Mouse (Mus musculus): ENCODE data around the gene Cfap61. TPM values are rescaled to one million over a fixed set of nuclear protein-coding genes. Genes with fewer than 3 reads are reported as not detected.
"Not testable (repeated sequence)": the region's sequence is repeated elsewhere in the genome, so short reads cannot be mapped to it uniquely, and the experiment has no call there.

Cfap61 gene
- polyA plus RNA-seq (2011; ENCODE audit: insufficient read length, low read depth, missing spikeins): 0.33 and 0.60 TPM in 2 replicates

- Histone ChIP-seq H3K4me1 (ENCODE audit: control insufficient read depth, insufficient read depth, low read length) (peaks cover 2% of the 10 kb centered on the region; the same call in 1 of the 2 replicates), H3K27ac (ENCODE audit: insufficient read depth, low read length) (no peak within 1 kb of the TSS), H3K4me3 (ENCODE audit: insufficient read depth, low read length) (peak within 1 kb of the TSS; percentile 85)
- TF ChIP-seq CTCF (IDR thresholded peaks at IDR 0.05; ENCODE audit: borderline replicate concordance, insufficient read depth, low read length) (no peak), POLR2A (IDR thresholded peaks at IDR 0.05; ENCODE audit: low read depth, low read length) (peak; percentile 75)
Observed at GRCm38 (mm10) chr2:145934339-145935231, at the start of gene Cfap61, which contains the start of gene Crnkl1. Gene Cfap61 (plus strand): TSS chr2:145934784. Gene Crnkl1 (minus strand): TSS chr2:145935014.

- TF ChIP-seq POLR2A (IDR thresholded peaks at IDR 0.05; ENCODE audit: low read depth, low read length) (no peak), CTCF (IDR thresholded peaks at IDR 0.05; ENCODE audit: borderline replicate concordance, insufficient read depth, low read length) (no peak)
- Histone ChIP-seq H3K4me1 (ENCODE audit: control insufficient read depth, insufficient read depth, low read length) (peaks cover 31% of the 10 kb centered on the region), H3K27ac (ENCODE audit: insufficient read depth, low read length) (peak overlapping the region; percentile 85), H3K4me3 (ENCODE audit: insufficient read depth, low read length) (no peak overlapping the region)
Observed at GRCm38 (mm10) chr2:145884913-145885785, 49.4 kb upstream of the Cfap61 start.

- Histone ChIP-seq H3K4me1 (ENCODE audit: control insufficient read depth, insufficient read depth, low read length) (peaks cover 28% of the 10 kb centered on the region), H3K27ac (ENCODE audit: insufficient read depth, low read length) (peak overlapping the region; percentile 96), H3K4me3 (ENCODE audit: insufficient read depth, low read length) (no peak overlapping the region)
- TF ChIP-seq POLR2A (IDR thresholded peaks at IDR 0.05; ENCODE audit: low read depth, low read length) (no peak), CTCF (IDR thresholded peaks at IDR 0.05; ENCODE audit: borderline replicate concordance, insufficient read depth, low read length) (peak; percentile 16; the same call in 1 of the 2 replicates)
Observed at GRCm38 (mm10) chr2:145887937-145888765, 46.4 kb upstream of the Cfap61 start.

GRCm38 (mm10) chr2:145888766-145889480 is 45.7 kb upstream of the Cfap61 start:
- TF ChIP-seq CTCF (IDR thresholded peaks at IDR 0.05; ENCODE audit: borderline replicate concordance, insufficient read depth, low read length) (no peak), POLR2A (IDR thresholded peaks at IDR 0.05; ENCODE audit: low read depth, low read length) (no peak)
- Histone ChIP-seq H3K4me1 (ENCODE audit: control insufficient read depth, insufficient read depth, low read length) (peaks cover 24% of the 10 kb centered on the region), H3K4me3 (ENCODE audit: insufficient read depth, low read length) (no peak overlapping the region), H3K27ac (ENCODE audit: insufficient read depth, low read length) (peak overlapping the region; percentile 96)

- no peak overlapping the region for H3K27ac ChIP-seq (ENCODE audit: insufficient read depth, low read length)
- H3K4me3 ChIP-seq (ENCODE audit: insufficient read depth, low read length): no peak overlapping the region
- TF ChIP-seq CTCF (IDR thresholded peaks at IDR 0.05; ENCODE audit: borderline replicate concordance, insufficient read depth, low read length) (no peak), POLR2A (IDR thresholded peaks at IDR 0.05; ENCODE audit: low read depth, low read length) (no peak)
- H3K4me1 ChIP-seq (ENCODE audit: control insufficient read depth, insufficient read depth, low read length): peaks cover 14% of the 10 kb centered on the region
Observed at GRCm38 (mm10) chr2:145890571-145890970, 44.0 kb upstream of the Cfap61 start.

- TF ChIP-seq CTCF (IDR thresholded peaks at IDR 0.05; ENCODE audit: borderline replicate concordance, insufficient read depth, low read length): no peak
- no peak for TF ChIP-seq POLR2A (IDR thresholded peaks at IDR 0.05; ENCODE audit: low read depth, low read length)
- H3K4me1 ChIP-seq (ENCODE audit: control insufficient read depth, insufficient read depth, low read length): peaks cover 5% of the 10 kb centered on the region
- no peak overlapping the region for H3K27ac ChIP-seq (ENCODE audit: insufficient read depth, low read length)
- no peak overlapping the region for H3K4me3 ChIP-seq (ENCODE audit: insufficient read depth, low read length)
Observed at GRCm38 (mm10) chr2:145893756-145894155, 40.8 kb upstream of the Cfap61 start.

- H3K27ac ChIP-seq (ENCODE audit: insufficient read depth, low read length): no peak overlapping the region
- TF ChIP-seq CTCF (IDR thresholded peaks at IDR 0.05; ENCODE audit: borderline replicate concordance, insufficient read depth, low read length) (no peak), POLR2A (IDR thresholded peaks at IDR 0.05; ENCODE audit: low read depth, low read length) (no peak)
- H3K4me1 ChIP-seq (ENCODE audit: control insufficient read depth, insufficient read depth, low read length): no peaks in the 10 kb centered on the region
- H3K4me3 ChIP-seq (ENCODE audit: insufficient read depth, low read length): no peak overlapping the region
Observed at GRCm38 (mm10) chr2:145898106-145898505, 36.5 kb upstream of the Cfap61 start.

- H3K4me3 ChIP-seq (ENCODE audit: insufficient read depth, low read length); H3K27ac ChIP-seq (ENCODE audit: insufficient read depth, low read length); H3K4me1 ChIP-seq (ENCODE audit: control insufficient read depth, insufficient read depth, low read length): not testable (repeated sequence)
Observed at GRCm38 (mm10) chr2:145900318-145900717, 34.3 kb upstream of the Cfap61 start.

All from embryonic fibroblast, embryonic 13.5 days (primary cell).